Mouse (Mus musculus) stomach, embryonic 16.5 days (tissue): ENCODE measurements around the gene Micu1. TPM values are rescaled to one million over a fixed set of nuclear protein-coding genes. Genes with fewer than 3 reads are reported as not detected.
A peak's percentile ranks its signal among the peaks of the same experiment; 100 is the strongest.

Source experiments
- ATAC-seq: fragments of 200-750 bp; cut with Nextera tagmentation; 2 replicates; pipeline ENCODE4 v1.8.0; 2017; ENCODE audit warnings: moderate number of reproducible peaks, moderate TSS enrichment; ENCODE audit not compliant: insufficient read depth, low FRiP score
- H3K27ac ChIP-seq: fragments of 300-500 bp; sonication (generic); 2 replicates; pipeline ENCODE4 v1.5.1; 2014; ENCODE audit warnings: low read length
- H3K27me3 ChIP-seq: fragments of 300-500 bp; sonication (generic); 2 replicates; pipeline ENCODE4 v1.6.1; 2014; ENCODE audit warnings: low read length, control low read depth, mixed read lengths; ENCODE audit not compliant: control insufficient read depth, insufficient read depth
- H3K36me3 ChIP-seq: fragments of 300-500 bp; sonication (generic); 2 replicates; pipeline ENCODE4 v1.6.1; 2014; ENCODE audit warnings: low read length; ENCODE audit not compliant: control insufficient read depth, insufficient read depth
- H3K4me1 ChIP-seq: fragments of 300-500 bp; sonication (generic); 2 replicates; pipeline ENCODE4 v1.6.1; 2014; ENCODE audit warnings: low read length, control low read depth, mixed read lengths; ENCODE audit not compliant: control insufficient read depth, insufficient read depth
- H3K4me2 ChIP-seq: fragments of 300-500 bp; sonication (generic); 2 replicates; pipeline ENCODE4 v1.6.1; 2014; ENCODE audit warnings: low read depth, low read length, mixed read lengths
- H3K4me3 ChIP-seq: fragments of 300-500 bp; sonication (generic); replicated peaks from 2 replicates; pipeline ENCODE4 v1.5.1; 2014; ENCODE audit warnings: mild to moderate bottlenecking, low read length
- H3K9ac ChIP-seq: fragments of 300-500 bp; sonication (generic); 2 replicates; pipeline ENCODE4 v1.6.1; 2014; ENCODE audit warnings: low read length
- H3K9me3 ChIP-seq: fragments of 300-500 bp; sonication (generic); replicated peaks from 2 replicates; pipeline ENCODE4 v1.6.1; 2016; ENCODE audit warnings: low read length, control low read depth; ENCODE audit not compliant: control insufficient read depth
- WGBS: fragments of 180-500 bp; shearing (Covaris S2); extraction: QIAGEN DNeasy Blood & Tissue Kit; methylation state at CpG from one replicate; pipeline ENCODE4 v1.1.7; 2014; 5-methylcytosine and 5-hydroxymethylcytosine counted together
- polyA plus RNA-seq: library from polyadenylated mRNA; unstranded; fragments of >200 nt; fragmentation: Nextera tagmentation; extraction: Ambion mirVana; gene quantifications from 2 replicates; pipeline ENCODE4 v1.2.1, GENCODE M21; 2015

Gene Micu1
- polyA plus RNA-seq, 1 experiment from 2014 or later: 74.1 TPM

GRCm38 (mm10) chr10:59884327-59885173 lies 182.3 kb downstream of the Micu1 start:
- H3K4me1 ChIP-seq: peaks cover 15% of the 10 kb centered on the region
- no peak overlapping the region for H3K9ac ChIP-seq
- WGBS: 85% methylated on average over 10 of the region's 10 CpGs
- H3K27me3 ChIP-seq: no peaks in the 10 kb centered on the region
- H3K36me3 ChIP-seq: no peaks in the 10 kb centered on the region
- H3K27ac ChIP-seq: no peak overlapping the region
- no peak overlapping the region for H3K4me2 ChIP-seq
- H3K4me3 ChIP-seq: no peak overlapping the region
- ATAC-seq: no peak
- H3K9me3 ChIP-seq: no peaks in the 10 kb centered on the region

GRCm38 (mm10) chr10:59885174-59886080 lies 183.2 kb downstream of the Micu1 start:
- Histone ChIP-seq H3K4me2 (no peak overlapping the region), H3K4me1 (peaks cover 13% of the 10 kb centered on the region), H3K36me3 (no peaks in the 10 kb centered on the region), H3K9ac (no peak overlapping the region), H3K4me3 (no peak overlapping the region), H3K27me3 (no peaks in the 10 kb centered on the region), H3K9me3 (no peaks in the 10 kb centered on the region), H3K27ac (no peak overlapping the region)
- WGBS: 86% methylated on average over 14 of the region's 14 CpGs
- ATAC-seq: no peak

- Histone ChIP-seq H3K4me1 (peaks cover 6% of the 10 kb centered on the region; the same call in 1 of the 2 replicates), H3K4me2 (no peak overlapping the region), H3K9me3 (no peaks in the 10 kb centered on the region), H3K27me3 (no peaks in the 10 kb centered on the region), H3K36me3 (no peaks in the 10 kb centered on the region), H3K9ac (no peak overlapping the region), H3K27ac (no peak overlapping the region), H3K4me3 (no peak overlapping the region)
- ATAC-seq: no peak
- 94% methylated on average over 1 of the region's 1 CpGs for WGBS
Observed at GRCm38 (mm10) chr10:59886081-59886466, 183.8 kb downstream of the Micu1 start.

- peaks cover 3% of the 10 kb centered on the region; the same call in 1 of the 2 replicates for H3K4me1 ChIP-seq
- no peaks in the 10 kb centered on the region for H3K36me3 ChIP-seq
- no peak overlapping the region for H3K27ac ChIP-seq
- H3K27me3 ChIP-seq: no peaks in the 10 kb centered on the region
- no peak for ATAC-seq
- H3K4me3 ChIP-seq: no peak overlapping the region
- 82% methylated on average over 5 of the region's 5 CpGs for WGBS
- no peaks in the 10 kb centered on the region for H3K9me3 ChIP-seq
- no peak overlapping the region for H3K9ac ChIP-seq
- H3K4me2 ChIP-seq: no peak overlapping the region
Observed at GRCm38 (mm10) chr10:59887432-59887831, 185.2 kb downstream of the Micu1 start.

- ATAC-seq: no peak
- 83% methylated on average over 7 of the region's 7 CpGs for WGBS
- no peak overlapping the region for H3K4me2 ChIP-seq
- H3K9me3 ChIP-seq: no peaks in the 10 kb centered on the region
- no peak overlapping the region for H3K9ac ChIP-seq
- H3K27me3 ChIP-seq: no peaks in the 10 kb centered on the region
- peaks cover 3% of the 10 kb centered on the region; the same call in 1 of the 2 replicates for H3K4me1 ChIP-seq
- H3K36me3 ChIP-seq: no peaks in the 10 kb centered on the region
- no peak overlapping the region for H3K27ac ChIP-seq
- no peak overlapping the region for H3K4me3 ChIP-seq
Observed at GRCm38 (mm10) chr10:59889339-59889738, 187.1 kb downstream of the Micu1 start.

GRCm38 (mm10) chr10:59889953-59890751 lies 187.9 kb downstream of the Micu1 start:
- Histone ChIP-seq H3K27ac (no peak overlapping the region), H3K36me3 (0 out of 2 replicates have a peak, but pooled peaks cover under 1% of the 10 kb centered on the region), H3K27me3 (no peaks in the 10 kb centered on the region), H3K9ac (no peak overlapping the region), H3K4me1 (no peaks in the 10 kb centered on the region), H3K4me2 (no peak overlapping the region), H3K9me3 (no peaks in the 10 kb centered on the region), H3K4me3 (no peak overlapping the region)
- ATAC-seq: peak; percentile 4; the same call in 1 of the 2 replicates
- 86% methylated on average over 15 of the region's 15 CpGs for WGBS

- peaks cover 13% of the 10 kb centered on the region; the same call in 1 of the 2 replicates for H3K36me3 ChIP-seq
- H3K9me3 ChIP-seq: no peaks in the 10 kb centered on the region
- H3K4me2 ChIP-seq: no peak overlapping the region
- no peak overlapping the region for H3K27ac ChIP-seq
- WGBS: 38% methylated on average over 6 of the region's 6 CpGs
- no peak for ATAC-seq
- no peak overlapping the region for H3K9ac ChIP-seq
- H3K4me3 ChIP-seq: no peak overlapping the region
- no peaks in the 10 kb centered on the region for H3K27me3 ChIP-seq
- peaks cover under 1% of the 10 kb centered on the region; the same call in 1 of the 2 replicates for H3K4me1 ChIP-seq
Observed at GRCm38 (mm10) chr10:59892977-59893376, 190.7 kb downstream of the Micu1 start.

GRCm38 (mm10) chr10:59894251-59895160 lies 192.2 kb downstream of the Micu1 start:
- ATAC-seq: no peak
- no peak overlapping the region for H3K9ac ChIP-seq
- H3K9me3 ChIP-seq: no peaks in the 10 kb centered on the region
- peaks cover 14% of the 10 kb centered on the region; the same call in 1 of the 2 replicates for H3K36me3 ChIP-seq
- no peak overlapping the region for H3K4me2 ChIP-seq
- no peak overlapping the region for H3K27ac ChIP-seq
- 76% methylated on average over 25 of the region's 25 CpGs for WGBS
- no peaks in the 10 kb centered on the region for H3K27me3 ChIP-seq
- H3K4me3 ChIP-seq: no peak overlapping the region
- H3K4me1 ChIP-seq: peaks cover 15% of the 10 kb centered on the region
